Mouse (Mus musculus) brown adipose tissue, adult 24 weeks (tissue): ENCODE measurements around the gene Olfr847. TPM values are rescaled to one million over a fixed set of nuclear protein-coding genes. Genes with fewer than 3 reads are reported as not detected.

Experiments used
- H3K27ac ChIP-seq: fragments of 200-500 bp; replicated peaks from 2 replicates; pipeline ENCODE4 v1.5.1; 2012; ENCODE audit warnings: low read depth, mild to moderate bottlenecking, low read length
- H3K4me1 ChIP-seq: fragments of 200-500 bp; 2 replicates; pipeline ENCODE4 v1.6.1; 2012; ENCODE audit warnings: low read length, mixed read lengths; ENCODE audit not compliant: control insufficient read depth, insufficient read depth, insufficient read length
- H3K4me3 ChIP-seq: fragments of 200-500 bp; 2 replicates; pipeline ENCODE4 v1.5.1; 2012; ENCODE audit warnings: low read depth, mild to moderate bottlenecking, low read length, moderate library complexity; ENCODE audit not compliant: insufficient read depth
- polyA plus RNA-seq: library from polyadenylated mRNA; stranded (reverse); fragments of >200 nt; gene quantifications from 2 replicates; pipeline ENCODE4 v1.2.4, GENCODE M21; 2012; ENCODE audit not compliant: missing spikeins, insufficient read depth, insufficient read length

The Olfr847 gene
- not detected in 2 replicates for polyA plus RNA-seq

DNA sequence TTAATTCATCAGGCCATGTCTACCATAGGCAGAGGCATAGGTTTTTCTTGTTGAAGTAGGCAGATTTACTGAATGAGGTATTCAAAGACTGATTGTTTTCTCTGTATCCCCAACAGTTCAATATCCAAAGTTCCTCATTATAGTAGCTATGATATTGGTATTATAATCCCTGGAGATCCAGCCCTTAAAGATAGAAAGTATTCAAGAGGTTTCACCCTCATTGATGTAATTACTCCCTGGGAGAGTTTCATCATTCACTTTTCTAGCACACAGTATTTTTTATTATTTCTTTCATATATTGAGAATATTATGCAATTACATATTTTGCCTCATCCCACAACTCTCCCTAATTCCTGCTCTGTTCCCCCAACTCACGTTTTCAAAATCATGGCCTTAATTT, at the start of gene Olfr847:
Gene Olfr847 (minus strand): TSS at position 101 of the 400 bp plus-strand sequence.
- H3K4me1 ChIP-seq: no peaks in the 10 kb centered on the region
- no peak within 1 kb of the TSS for H3K27ac ChIP-seq
- H3K4me3 ChIP-seq: no peak within 1 kb of the TSS

DNA sequence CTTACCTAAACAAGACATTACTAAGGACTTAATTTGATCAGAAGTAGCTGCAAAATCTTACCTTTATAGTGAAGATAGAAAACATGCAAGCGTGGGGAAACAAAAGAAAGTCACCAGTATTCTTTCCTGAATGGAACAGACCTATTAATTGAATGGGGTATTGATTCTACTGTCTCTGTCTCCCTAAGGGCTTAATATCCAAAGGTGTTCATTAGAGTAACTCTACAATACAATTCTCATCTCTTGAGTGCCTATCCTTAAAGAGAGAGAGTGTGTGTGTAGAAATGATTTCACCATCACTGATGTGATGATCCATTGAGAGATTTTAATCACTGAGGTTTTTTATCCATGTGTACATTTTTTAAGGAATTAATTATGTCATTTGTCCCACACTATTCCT, 14.6 kb downstream of the Olfr847 start, which contains the start of gene Olfr846:
Gene Olfr846 (minus strand): TSS at position 101 of the 400 bp plus-strand sequence.
- Histone ChIP-seq H3K4me3 (no peak within 1 kb of the TSS), H3K4me1 (no peaks in the 10 kb centered on the region), H3K27ac (no peak within 1 kb of the TSS)

DNA sequence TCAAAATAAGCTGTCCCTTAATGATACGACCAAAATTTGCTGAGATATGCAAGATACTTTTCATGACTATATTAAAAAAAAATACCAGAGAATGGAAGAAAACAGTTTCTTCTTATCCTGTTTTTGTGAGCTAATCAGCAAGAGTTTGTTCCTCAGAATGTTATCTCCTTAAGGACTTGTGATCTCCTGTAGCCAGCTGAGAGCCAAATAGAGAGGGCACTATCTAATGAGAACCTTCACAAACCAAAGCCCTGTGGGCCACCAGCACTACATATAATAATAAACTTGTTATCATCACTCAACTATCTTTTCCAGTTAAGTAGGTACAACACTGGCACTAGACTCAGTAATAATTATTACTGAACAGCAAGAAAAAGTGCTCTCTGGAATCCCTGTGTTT, 42.3 kb downstream of the Olfr847 start, which contains the start of gene Olfr845:
Gene Olfr845 (plus strand): TSS at position 301 of the 400 bp plus-strand sequence.
- Histone ChIP-seq H3K4me3 (no peak within 1 kb of the TSS), H3K4me1 (no peaks in the 10 kb centered on the region), H3K27ac (no peak within 1 kb of the TSS)

Other genes with a start within 250 kb of the Olfr847 start
- gene Olfr837, start 242.4 kb downstream of the Olfr847 start, polyA plus RNA-seq: not detected in 2 replicates
- gene Olfr839-ps1, start 201.4 kb downstream of the Olfr847 start, polyA plus RNA-seq: not detected in 2 replicates
- not detected in 2 replicates for gene Olfr843, start 126.7 kb downstream of the Olfr847 start, polyA plus RNA-seq
- not detected in 2 replicates for gene Olfr844, start 62.3 kb downstream of the Olfr847 start, polyA plus RNA-seq
- not detected in 2 replicates for gene Olfr845, start 42.2 kb downstream of the Olfr847 start, polyA plus RNA-seq
- not detected in 2 replicates for gene Olfr846, start 14.7 kb downstream of the Olfr847 start, polyA plus RNA-seq
- gene Olfr849, start 61.6 kb upstream of the Olfr847 start, polyA plus RNA-seq: not detected in 2 replicates
- not detected in 2 replicates for gene Olfr850, start 99.6 kb upstream of the Olfr847 start, polyA plus RNA-seq
- not detected in 2 replicates for gene Olfr851, start 114.6 kb upstream of the Olfr847 start, polyA plus RNA-seq
- gene Olfr853, start 162.4 kb upstream of the Olfr847 start, polyA plus RNA-seq: not detected in 2 replicates
- gene Olfr854, start 188.7 kb upstream of the Olfr847 start, polyA plus RNA-seq: not detected in 2 replicates
- not detected in 2 replicates for gene Olfr855, start 203.9 kb upstream of the Olfr847 start, polyA plus RNA-seq
- 6.8 and 7.1 TPM in 2 replicates for gene Zfp317, start 243.4 kb upstream of the Olfr847 start, polyA plus RNA-seq